Mouse (Mus musculus) embryonic facial prominence, embryonic 10.5 days (tissue): ENCODE measurements around the gene Cdc37l1. TPM values are rescaled to one million over a fixed set of nuclear protein-coding genes. Genes with fewer than 3 reads are reported as not detected.

Source experiments
- DNase-seq: peaks from one replicate; pipeline ENCODE4 v3.0.0-alpha.2; 2017; ENCODE audit warnings: low spot score
- H3K27ac ChIP-seq: fragments of 300-500 bp; sonication (generic); replicated peaks from 2 replicates; pipeline ENCODE4 v1.5.1; 2016; ENCODE audit warnings: mild to moderate bottlenecking
- H3K27me3 ChIP-seq: fragments of 300-500 bp; sonication (generic); replicated peaks from 2 replicates; pipeline ENCODE4 v1.6.1; 2016; ENCODE audit warnings: low read depth, mild to moderate bottlenecking; ENCODE audit not compliant: poor library complexity, severe bottlenecking
- H3K36me3 ChIP-seq: fragments of 300-500 bp; sonication (generic); replicated peaks from 2 replicates; pipeline ENCODE4 v1.6.1; 2016; ENCODE audit warnings: mild to moderate bottlenecking, moderate library complexity
- H3K4me1 ChIP-seq: fragments of 300-500 bp; sonication (generic); 2 replicates; pipeline ENCODE4 v1.6.1; 2016
- H3K4me3 ChIP-seq: fragments of 300-500 bp; sonication (generic); 2 replicates; pipeline ENCODE4 v1.5.1; 2016; ENCODE audit warnings: mild to moderate bottlenecking, moderate library complexity
- H3K9me3 ChIP-seq: fragments of 300-500 bp; sonication (generic); 2 replicates; pipeline ENCODE4 v1.6.1; 2016; ENCODE audit warnings: mild to moderate bottlenecking
- WGBS: fragments of 180-500 bp; shearing (Covaris S2); methylation state at CpG from one replicate; pipeline ENCODE4 v1.1.7; 2016; 5-methylcytosine and 5-hydroxymethylcytosine counted together
- polyA plus RNA-seq: library from polyadenylated mRNA; unstranded; fragments of >200 nt; fragmentation: Nextera tagmentation; extraction: Ambion mirVana; gene quantifications from 2 replicates; pipeline ENCODE4 v1.2.1, GENCODE M21; 2016

Gene Cdc37l1
- polyA plus RNA-seq, 1 experiment from 2014 or later: 37.9 TPM

GRCm38 (mm10) chr19:29014466-29015055 lies 24.4 kb downstream of the Cdc37l1 start:
- Histone ChIP-seq H3K4me1 (no peaks in the 10 kb centered on the region), H3K27me3 (no peaks in the 10 kb centered on the region), H3K27ac (no peak overlapping the region), H3K4me3 (no peak overlapping the region), H3K36me3 (peaks cover 92% of the 10 kb centered on the region), H3K9me3 (no peaks in the 10 kb centered on the region)
- no peak for DNase-seq
- 79% methylated on average over 5 of the region's 5 CpGs for WGBS

- WGBS: 91% methylated on average over 8 of the region's 8 CpGs
- no peak for DNase-seq
- H3K36me3 ChIP-seq: peaks cover 96% of the 10 kb centered on the region
Measured at GRCm38 (mm10) chr19:29015410-29016203, 25.5 kb downstream of the Cdc37l1 start.

GRCm38 (mm10) chr19:29016204-29016765 lies 26.1 kb downstream of the Cdc37l1 start:
- H3K4me1 ChIP-seq: no peaks in the 10 kb centered on the region
- DNase-seq: no peak
- H3K27ac ChIP-seq: no peak overlapping the region
- no peaks in the 10 kb centered on the region for H3K9me3 ChIP-seq
- no peak overlapping the region for H3K4me3 ChIP-seq
- H3K36me3 ChIP-seq: peaks cover 96% of the 10 kb centered on the region
- H3K27me3 ChIP-seq: no peaks in the 10 kb centered on the region
- 85% methylated on average over 5 of the region's 5 CpGs for WGBS

More at GRCm38 (mm10) chr19:29015410-29016203, 25.5 kb downstream of the Cdc37l1 start:
- Histone ChIP-seq H3K27ac (no peak overlapping the region), H3K4me3 (no peak overlapping the region), H3K9me3 (no peaks in the 10 kb centered on the region), H3K27me3 (no peaks in the 10 kb centered on the region), H3K4me1 (no peaks in the 10 kb centered on the region)

- H3K4me3 ChIP-seq: no peak overlapping the region
- WGBS: 88% methylated on average over 5 of the region's 5 CpGs
- H3K27ac ChIP-seq: no peak overlapping the region
- H3K9me3 ChIP-seq: no peaks in the 10 kb centered on the region
- peaks cover 96% of the 10 kb centered on the region for H3K36me3 ChIP-seq
- no peaks in the 10 kb centered on the region for H3K27me3 ChIP-seq
- H3K4me1 ChIP-seq: no peaks in the 10 kb centered on the region
- no peak for DNase-seq
Measured at GRCm38 (mm10) chr19:29016786-29017185, 26.6 kb downstream of the Cdc37l1 start.

- Histone ChIP-seq H3K9me3 (no peaks in the 10 kb centered on the region), H3K27me3 (no peaks in the 10 kb centered on the region), H3K27ac (no peak overlapping the region), H3K4me1 (no peaks in the 10 kb centered on the region), H3K4me3 (no peak overlapping the region), H3K36me3 (peaks cover 97% of the 10 kb centered on the region)
- DNase-seq: no peak
- 91% methylated on average over 3 of the region's 3 CpGs for WGBS
Measured at GRCm38 (mm10) chr19:29019647-29020046, 29.5 kb downstream of the Cdc37l1 start.

GRCm38 (mm10) chr19:29021754-29022345 lies 31.7 kb downstream of the Cdc37l1 start:
- Histone ChIP-seq H3K27me3 (no peaks in the 10 kb centered on the region), H3K4me3 (no peak overlapping the region), H3K36me3 (peaks cover 100% of the 10 kb centered on the region), H3K9me3 (no peaks in the 10 kb centered on the region), H3K27ac (no peak overlapping the region), H3K4me1 (no peaks in the 10 kb centered on the region)
- DNase-seq: no peak
- WGBS: 92% methylated on average over 7 of the region's 7 CpGs

GRCm38 (mm10) chr19:29024391-29024947 lies 34.3 kb downstream of the Cdc37l1 start:
- H3K36me3 ChIP-seq: peaks cover 87% of the 10 kb centered on the region
- H3K9me3 ChIP-seq: no peaks in the 10 kb centered on the region
- WGBS: 77% methylated on average over 11 of the region's 11 CpGs
- no peak overlapping the region for H3K4me3 ChIP-seq
- H3K27ac ChIP-seq: 0 out of 2 replicates have a peak overlapping the region, but pooled peaks have one; percentile 24
- H3K27me3 ChIP-seq: no peaks in the 10 kb centered on the region
- DNase-seq: no peak
- H3K4me1 ChIP-seq: no peaks in the 10 kb centered on the region

GRCm38 (mm10) chr19:29031788-29032187 lies 41.6 kb downstream of the Cdc37l1 start:
- Histone ChIP-seq H3K27ac (no peak overlapping the region), H3K4me1 (no peaks in the 10 kb centered on the region), H3K4me3 (no peak overlapping the region), H3K36me3 (peaks cover 79% of the 10 kb centered on the region), H3K27me3 (no peaks in the 10 kb centered on the region), H3K9me3 (no peaks in the 10 kb centered on the region)
- no peak for DNase-seq
- 86% methylated on average over 3 of the region's 3 CpGs for WGBS

GRCm38 (mm10) chr19:29032662-29033061 lies 42.5 kb downstream of the Cdc37l1 start:
- Histone ChIP-seq H3K9me3 (no peaks in the 10 kb centered on the region), H3K4me1 (no peaks in the 10 kb centered on the region), H3K27me3 (no peaks in the 10 kb centered on the region), H3K36me3 (peaks cover 79% of the 10 kb centered on the region), H3K4me3 (no peak overlapping the region), H3K27ac (no peak overlapping the region)
- DNase-seq: no peak

- Histone ChIP-seq H3K27ac (no peak overlapping the region), H3K27me3 (no peaks in the 10 kb centered on the region), H3K9me3 (no peaks in the 10 kb centered on the region), H3K4me3 (no peak overlapping the region), H3K4me1 (peaks cover 5% of the 10 kb centered on the region; the same call in 1 of the 2 replicates), H3K36me3 (peaks cover 72% of the 10 kb centered on the region)
- DNase-seq: no peak
- WGBS: 93% methylated on average over 5 of the region's 5 CpGs
Measured at GRCm38 (mm10) chr19:29037026-29037425, 46.9 kb downstream of the Cdc37l1 start.

- Histone ChIP-seq H3K36me3 (peaks cover 67% of the 10 kb centered on the region), H3K4me3 (no peak overlapping the region), H3K4me1 (peaks cover 5% of the 10 kb centered on the region; the same call in 1 of the 2 replicates), H3K27me3 (no peaks in the 10 kb centered on the region), H3K9me3 (no peaks in the 10 kb centered on the region), H3K27ac (no peak overlapping the region)
- DNase-seq: no peak
- 92% methylated on average over 10 of the region's 10 CpGs for WGBS
Measured at GRCm38 (mm10) chr19:29037541-29037940, 47.4 kb downstream of the Cdc37l1 start.

- H3K4me1 ChIP-seq: peaks cover 10% of the 10 kb centered on the region
- H3K9me3 ChIP-seq: no peaks in the 10 kb centered on the region
- no peak overlapping the region for H3K27ac ChIP-seq
- H3K4me3 ChIP-seq: no peak overlapping the region
- peaks cover 50% of the 10 kb centered on the region for H3K36me3 ChIP-seq
- no peak for DNase-seq
- H3K27me3 ChIP-seq: no peaks in the 10 kb centered on the region
Measured at GRCm38 (mm10) chr19:29039334-29039733, 49.2 kb downstream of the Cdc37l1 start.
